Mouse (Mus musculus): Measurements from ENCODE around the gene Prdm16. TPM values are rescaled to one million over a fixed set of nuclear protein-coding genes. Genes with fewer than 3 reads are reported as not detected.

Gene Prdm16
- total RNA-seq, 2 experiments from 2014 or later = 1.4 to 2.0 TPM

DNA sequence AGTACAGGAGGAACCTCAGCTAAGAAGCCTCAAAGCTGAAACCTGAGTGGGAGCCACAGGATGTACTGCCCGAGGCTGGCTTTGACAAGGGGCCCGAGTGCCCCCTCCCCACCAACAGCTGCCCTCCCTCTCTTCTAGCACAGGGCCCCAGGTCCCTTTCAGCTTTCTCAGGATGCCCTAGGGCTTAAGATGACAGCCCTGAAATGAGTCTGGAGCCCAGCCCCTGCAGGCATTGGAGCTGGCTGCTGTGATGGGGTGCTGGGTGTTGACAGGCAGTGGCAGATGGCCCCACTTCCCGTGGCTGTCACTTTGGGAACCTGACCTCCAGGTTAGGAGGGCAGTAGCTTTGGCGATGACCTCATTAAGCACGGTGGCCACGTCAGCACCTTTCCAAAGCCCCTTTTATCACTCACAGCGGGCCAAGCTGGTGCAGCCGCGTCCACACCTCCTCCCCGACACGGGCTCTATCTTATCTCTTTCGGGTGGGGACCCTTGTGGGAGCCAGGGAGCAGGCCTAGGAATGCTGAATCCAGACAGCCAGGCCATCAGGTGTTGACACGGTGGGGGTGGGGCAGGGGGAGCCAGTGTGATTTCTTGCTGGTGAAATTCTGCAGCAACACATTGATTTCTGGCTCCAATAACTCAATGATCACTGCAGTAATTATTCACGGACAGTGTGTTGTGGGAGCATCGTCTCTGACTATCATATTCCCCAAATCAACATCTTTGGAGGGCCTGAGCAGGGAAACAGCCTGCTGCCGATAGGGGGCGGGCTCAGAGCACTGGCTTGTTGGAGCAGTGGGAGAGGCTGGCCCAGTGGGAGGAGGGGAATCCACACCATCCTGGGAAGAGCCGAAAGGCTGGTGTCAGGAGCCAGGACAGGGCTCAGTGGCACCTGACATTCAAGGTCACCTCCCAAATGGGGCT lies 243.2 kb downstream of the Prdm16 start:
- no peak for DNase-seq (ENCODE audit: low spot score)

GRCm38 (mm10) chr4:154392641-154393040 lies 244.0 kb downstream of the Prdm16 start:
- no peak for DNase-seq (ENCODE audit: low spot score)

DNA sequence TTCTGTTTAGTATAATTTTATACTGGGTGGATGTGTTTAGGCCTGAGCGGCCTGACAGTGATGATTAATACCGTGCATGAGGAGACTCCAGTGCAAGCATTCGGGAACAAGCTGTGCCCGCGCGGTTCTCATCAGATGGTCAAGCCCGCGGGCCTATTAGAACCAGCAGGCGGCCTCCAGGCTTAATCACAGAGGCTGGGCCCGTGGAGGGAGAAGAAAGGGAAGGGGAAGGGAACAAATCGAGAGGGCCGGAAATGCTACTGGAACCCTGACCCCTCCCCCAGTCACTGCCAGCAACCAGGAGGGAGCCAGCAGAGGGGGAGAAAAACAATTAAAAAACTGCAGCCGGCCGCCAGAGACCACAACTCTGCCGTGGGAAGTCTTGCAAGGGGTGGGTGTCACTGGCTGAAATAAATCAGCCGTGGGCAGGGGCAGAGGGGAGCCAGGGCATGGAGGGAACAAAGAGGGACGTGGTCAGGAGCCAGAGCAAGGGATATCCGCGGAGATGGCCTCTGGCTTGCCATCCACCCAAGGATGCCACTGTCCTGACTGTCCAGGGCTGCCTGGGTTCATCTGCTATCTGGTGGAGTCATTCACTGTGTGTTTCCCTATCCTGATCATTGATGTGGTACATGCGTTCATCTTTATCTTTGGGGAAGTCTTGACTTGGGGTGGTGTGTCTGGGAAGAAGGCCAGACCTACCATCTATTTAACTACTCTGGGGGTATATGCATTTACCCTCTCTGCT lies 246.2 kb downstream of the Prdm16 start:
- no peak for DNase-seq (ENCODE audit: low spot score)

- no peak for DNase-seq (ENCODE audit: low spot score)
Measured at GRCm38 (mm10) chr4:154389641-154390040, 247.0 kb downstream of the Prdm16 start.

- no peak for DNase-seq (ENCODE audit: low spot score)
Measured at GRCm38 (mm10) chr4:154386810-154387209, 249.9 kb downstream of the Prdm16 start.

DNA sequence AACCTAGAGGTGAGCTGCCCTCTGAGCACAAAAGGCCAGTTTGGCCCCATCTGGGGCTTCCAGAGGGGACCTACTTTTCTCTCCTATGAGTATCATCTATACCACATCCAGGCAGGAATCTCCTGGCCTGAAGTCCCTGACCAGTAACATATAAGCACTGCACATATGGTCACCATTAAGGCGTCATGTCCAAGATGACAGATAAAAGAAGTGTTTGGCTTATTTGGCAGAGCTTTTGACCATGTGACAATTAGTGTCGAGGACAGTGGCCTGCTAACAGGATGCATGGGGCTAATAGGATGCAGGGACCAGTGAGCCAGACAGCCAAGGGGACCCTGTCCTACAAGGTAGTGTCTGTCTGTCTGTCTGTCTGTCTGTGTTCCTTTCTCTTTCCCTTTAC lies 250.8 kb downstream of the Prdm16 start:
- DNase-seq (ENCODE audit: low spot score) = no peak

GRCm38 (mm10) chr4:154385208-154385607 lies 251.5 kb downstream of the Prdm16 start:
- no peak for DNase-seq (ENCODE audit: low spot score)

GRCm38 (mm10) chr4:154378876-154379275 lies 257.8 kb downstream of the Prdm16 start:
- no peak for DNase-seq (ENCODE audit: low spot score)

GRCm38 (mm10) chr4:154375939-154376625 lies 260.6 kb downstream of the Prdm16 start:
- DNase-seq (ENCODE audit: low spot score) = no peak

DNA sequence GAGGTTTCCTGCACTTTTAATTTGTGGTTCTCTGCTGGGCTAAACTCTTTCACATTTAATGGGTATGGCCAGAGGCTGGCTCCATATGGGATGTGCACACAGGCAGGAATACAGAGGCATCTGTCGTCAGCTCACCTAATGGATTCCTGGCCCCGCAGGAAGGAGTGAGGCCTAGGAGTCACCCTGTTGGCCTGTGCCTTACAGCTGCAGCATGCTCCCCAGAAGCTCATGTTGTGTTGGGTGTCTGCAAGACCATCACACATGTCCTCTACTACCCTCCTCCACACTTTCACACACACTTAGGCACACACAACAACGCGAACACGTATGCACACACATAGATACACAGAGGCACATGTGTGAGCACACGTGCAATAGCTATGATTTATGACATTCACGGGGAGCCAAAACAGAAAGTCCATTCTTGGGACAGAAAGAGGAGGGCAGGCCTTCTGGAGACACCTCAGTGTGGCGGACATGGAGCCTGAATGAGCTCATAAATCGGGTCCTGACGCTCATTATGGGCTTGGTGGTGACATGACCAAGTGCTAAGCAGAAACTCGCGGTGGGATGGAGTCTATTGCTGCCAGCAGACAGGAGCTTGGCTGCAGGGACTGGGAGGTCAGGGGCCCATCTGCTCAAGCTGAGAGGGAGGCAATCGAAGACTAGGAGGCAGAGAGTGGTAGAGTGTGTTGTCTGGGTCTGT lies 265.0 kb downstream of the Prdm16 start:
- no peak for DNase-seq (ENCODE audit: low spot score)

DNA sequence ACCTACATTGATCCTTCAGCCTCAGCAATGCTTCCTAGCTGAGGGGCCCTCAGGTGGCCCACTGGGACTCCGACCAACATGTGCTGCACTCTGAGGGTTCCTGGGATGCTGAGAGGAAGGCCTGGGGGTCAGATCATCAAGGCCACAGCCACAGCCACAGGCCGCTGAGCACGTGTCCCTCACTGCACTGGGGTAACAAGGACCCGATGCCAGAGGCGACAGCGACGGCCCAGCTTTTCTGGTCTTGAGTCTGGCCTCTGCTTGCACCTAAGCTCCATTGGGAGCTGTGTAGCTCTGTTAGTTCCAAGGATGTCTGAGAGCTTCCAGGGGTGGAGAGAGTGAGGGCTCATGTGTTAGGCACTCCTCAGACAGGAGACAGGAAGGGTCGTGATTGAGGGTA lies 265.8 kb downstream of the Prdm16 start:
- DNase-seq (ENCODE audit: low spot score) = no peak

- DNase-seq (ENCODE audit: low spot score) = no peak
Measured at GRCm38 (mm10) chr4:154369089-154369488, 267.6 kb downstream of the Prdm16 start.

- no peak for DNase-seq (ENCODE audit: low spot score)
Measured at GRCm38 (mm10) chr4:154366836-154367235, 269.8 kb downstream of the Prdm16 start.

- DNase-seq (ENCODE audit: low spot score) = no peak
Measured at GRCm38 (mm10) chr4:154364752-154365151, 271.9 kb downstream of the Prdm16 start.

DNA sequence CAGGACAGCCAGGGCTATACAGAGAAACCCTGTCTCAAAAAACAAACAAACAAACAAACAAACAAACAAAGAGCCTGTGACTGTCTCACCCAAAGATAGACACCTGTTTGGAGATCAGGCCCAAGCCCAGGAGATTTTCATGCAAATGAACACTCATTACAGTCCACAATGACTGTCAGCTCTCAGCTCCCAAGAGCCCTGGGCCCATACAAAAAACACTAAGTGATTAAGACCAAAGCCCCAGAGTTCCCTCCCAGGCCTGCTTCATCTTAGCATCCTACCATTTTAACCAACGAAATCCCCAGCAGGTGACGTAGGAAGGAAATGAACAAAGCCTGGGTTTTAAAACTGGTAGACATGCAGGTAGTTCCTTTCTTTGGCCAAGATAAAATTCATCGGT lies 275.8 kb downstream of the Prdm16 start:
- no peak for DNase-seq (ENCODE audit: low spot score)

GRCm38 (mm10) chr4:154360441-154360840 lies 276.2 kb downstream of the Prdm16 start:
- DNase-seq (ENCODE audit: low spot score) = no peak

DNA sequence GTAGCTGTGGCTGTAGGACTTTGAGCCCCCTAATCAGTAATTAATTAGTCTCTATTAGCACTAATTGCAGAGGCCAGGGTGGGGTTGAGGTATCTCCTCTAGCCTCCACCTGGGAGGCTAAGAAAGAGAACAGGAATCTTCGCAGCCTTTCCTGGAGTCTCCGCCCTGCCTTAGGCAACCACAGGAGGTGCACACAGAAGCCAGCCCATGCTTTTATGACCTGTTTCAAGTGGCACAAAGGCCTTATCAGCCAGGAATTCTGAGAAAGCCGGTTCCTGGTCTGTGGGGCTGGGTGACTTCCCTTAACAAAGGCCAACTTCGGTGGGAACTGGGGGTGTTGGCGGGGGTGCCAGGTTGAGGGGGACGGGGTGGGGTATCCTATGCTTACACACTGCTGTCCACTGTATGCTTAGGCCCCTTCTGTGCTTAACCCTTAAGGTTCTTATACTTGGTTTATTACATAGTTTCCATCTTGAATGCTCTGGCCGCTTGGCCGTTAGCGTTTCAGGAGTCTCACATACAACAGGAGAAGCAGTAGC lies 276.8 kb downstream of the Prdm16 start:
- DNase-seq (ENCODE audit: low spot score) = no peak

GRCm38 (mm10) chr4:154358816-154359215 lies 277.9 kb downstream of the Prdm16 start:
- DNase-seq (ENCODE audit: low spot score) = no peak

DNA sequence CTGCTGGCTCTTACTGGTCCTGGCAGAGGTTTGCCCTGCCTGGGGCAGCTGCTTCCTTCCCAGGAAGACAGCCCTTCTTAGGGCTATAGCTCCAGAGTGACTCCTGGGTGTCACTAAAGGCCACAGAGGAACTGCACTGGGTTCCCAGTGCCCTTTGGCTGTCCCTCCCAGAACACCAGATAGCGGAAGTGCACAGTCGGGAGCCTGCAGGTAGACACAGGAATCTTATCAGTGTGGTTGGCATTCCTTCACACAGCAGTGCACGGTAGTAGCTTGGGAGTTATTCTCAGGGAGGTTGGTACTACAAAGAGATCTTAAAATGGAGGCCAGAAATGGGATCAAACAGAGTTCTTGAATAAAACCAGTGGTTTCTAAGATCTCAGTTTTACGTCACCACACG lies 278.3 kb downstream of the Prdm16 start:
- no peak for DNase-seq (ENCODE audit: low spot score)

- no peak for DNase-seq (ENCODE audit: low spot score)
Measured at GRCm38 (mm10) chr4:154355408-154355807, 281.3 kb downstream of the Prdm16 start.

DNA sequence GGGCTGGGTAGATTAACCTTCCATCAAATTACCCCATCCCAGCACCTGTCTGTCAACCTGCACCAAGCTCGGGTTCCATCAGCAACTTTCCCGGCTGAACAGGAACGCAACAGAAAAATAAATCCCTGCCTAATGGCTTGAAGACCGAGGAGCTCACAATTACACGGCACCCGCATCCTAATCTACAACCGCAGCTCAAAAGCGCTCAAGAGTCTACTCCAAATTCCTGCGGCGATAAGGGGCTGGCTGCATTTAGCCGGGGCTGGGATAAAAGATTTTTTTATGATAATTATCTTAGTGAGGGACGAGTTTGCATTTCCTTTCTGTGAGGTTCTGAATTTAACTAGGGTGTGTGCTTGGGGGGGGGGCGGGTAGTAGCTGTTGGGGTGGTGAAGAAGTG lies 284.4 kb downstream of the Prdm16 start:
- no peak for DNase-seq (ENCODE audit: low spot score)

Data from gastrocnemius, adult 18-20 months (tissue).